Mouse (Mus musculus): Measurements from ENCODE around the gene Socs1.

DNA sequence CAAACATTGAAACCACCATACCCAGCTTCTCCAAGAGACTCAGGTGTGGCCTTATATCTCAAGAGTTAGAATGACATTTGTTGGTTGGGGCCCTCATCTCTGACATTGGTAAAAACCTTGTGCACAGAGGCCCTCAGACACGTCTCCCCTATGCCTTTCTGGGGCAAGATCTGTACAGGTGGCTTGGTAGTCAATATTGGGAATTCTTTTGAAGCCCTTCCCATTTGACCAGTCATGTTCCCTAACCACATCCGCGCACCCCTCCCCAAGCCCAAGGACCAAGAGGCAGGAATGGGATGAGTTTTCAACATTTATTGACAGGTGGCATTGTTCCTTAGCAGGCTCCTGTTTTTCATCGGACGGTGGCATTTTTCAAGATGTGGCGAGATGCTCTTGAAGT, 10.7 kb upstream of the Socs1 start, which contains the start of gene Prm2:
- no peak for TF ChIP-seq POLR2A (IDR thresholded peaks at IDR 0.05; ENCODE audit: borderline replicate concordance, extremely low read depth, insufficient read depth, insufficient read length, poor library complexity, severe bottlenecking)
- TF ChIP-seq CTCF (IDR thresholded peaks at IDR 0.05; ENCODE audit: borderline replicate concordance, extremely low read depth, insufficient read depth, insufficient read length), result no peak
